Mouse (Mus musculus) brown adipose tissue, adult 24 weeks (tissue): ENCODE results near the gene Olfr495. TPM values are rescaled to one million over a fixed set of nuclear protein-coding genes. Genes with fewer than 3 reads are reported as not detected.

Experiments used
- H3K27ac ChIP-seq: fragments of 200-500 bp; replicated peaks from 2 replicates; pipeline ENCODE4 v1.5.1; 2012; ENCODE audit warnings: low read depth, mild to moderate bottlenecking, low read length
- H3K4me1 ChIP-seq: fragments of 200-500 bp; 2 replicates; pipeline ENCODE4 v1.6.1; 2012; ENCODE audit warnings: low read length, mixed read lengths; ENCODE audit not compliant: control insufficient read depth, insufficient read depth, insufficient read length
- H3K4me3 ChIP-seq: fragments of 200-500 bp; 2 replicates; pipeline ENCODE4 v1.5.1; 2012; ENCODE audit warnings: low read depth, mild to moderate bottlenecking, low read length, moderate library complexity; ENCODE audit not compliant: insufficient read depth
- polyA plus RNA-seq: library from polyadenylated mRNA; stranded (reverse); fragments of >200 nt; gene quantifications from 2 replicates; pipeline ENCODE4 v1.2.4, GENCODE M21; 2012; ENCODE audit not compliant: missing spikeins, insufficient read depth, insufficient read length

Gene Olfr495
- not detected in 2 replicates for polyA plus RNA-seq

- H3K27ac ChIP-seq: no peak within 1 kb of the TSS
- H3K4me1 ChIP-seq: no peaks in the 10 kb centered on the region
- H3K4me3 ChIP-seq: no peak within 1 kb of the TSS
Measured at GRCm38 (mm10) chr7:108392867-108393266, at the start of gene Olfr495. TSS of gene Olfr495 (plus strand) at chr7:108393167.

GRCm38 (mm10) chr7:108346879-108347278, 46.1 kb upstream of the Olfr495 start, which contains the start of gene Olfr493:
TSS of gene Olfr493 (minus strand) at chr7:108346979.
- Histone ChIP-seq H3K27ac (no peak within 1 kb of the TSS), H3K4me3 (no peak within 1 kb of the TSS), H3K4me1 (no peaks in the 10 kb centered on the region)

GRCm38 (mm10) chr7:108365035-108365434, 27.9 kb upstream of the Olfr495 start, which contains the start of gene Olfr494:
TSS of gene Olfr494 (plus strand) at chr7:108365335.
- Histone ChIP-seq H3K4me3 (no peak within 1 kb of the TSS), H3K4me1 (no peaks in the 10 kb centered on the region), H3K27ac (no peak within 1 kb of the TSS)

GRCm38 (mm10) chr7:108420121-108420520, 27.2 kb downstream of the Olfr495 start, which contains the start of gene Olfr497:
TSS of gene Olfr497 (plus strand) at chr7:108420421.
- no peaks in the 10 kb centered on the region for H3K4me1 ChIP-seq
- H3K4me3 ChIP-seq: no peak within 1 kb of the TSS

More at GRCm38 (mm10) chr7:108420121-108420520, 27.2 kb downstream of the Olfr495 start, which contains the start of gene Olfr497:
- H3K27ac ChIP-seq: no peak within 1 kb of the TSS

Other genes with a start within 250 kb of the Olfr495 start
- gene Olfr485, start 233.3 kb upstream of the Olfr495 start, polyA plus RNA-seq: not detected in 2 replicates
- gene Olfr486, start 220.4 kb upstream of the Olfr495 start, polyA plus RNA-seq: not detected in 2 replicates
- gene Olfr487, start 178.5 kb upstream of the Olfr495 start, polyA plus RNA-seq: not detected in 2 replicates
- not detected in 2 replicates for gene Olfr488, start 134.8 kb upstream of the Olfr495 start, polyA plus RNA-seq
- not detected in 2 replicates for gene Olfr490, start 104.2 kb upstream of the Olfr495 start, polyA plus RNA-seq
- gene Olfr491, start 79.7 kb upstream of the Olfr495 start, polyA plus RNA-seq: not detected in 2 replicates
- not detected in 2 replicates for gene Olfr492, start 69.5 kb upstream of the Olfr495 start, polyA plus RNA-seq
- not detected in 2 replicates for gene Olfr493, start 46.2 kb upstream of the Olfr495 start, polyA plus RNA-seq
- not detected in 2 replicates for gene Olfr494, start 27.8 kb upstream of the Olfr495 start, polyA plus RNA-seq
- gene Olfr497, start 27.3 kb downstream of the Olfr495 start, polyA plus RNA-seq: not detected in 2 replicates
- gene Olfr498, start 72.2 kb downstream of the Olfr495 start, polyA plus RNA-seq: not detected in 2 replicates
- not detected in 2 replicates for gene Olfr502, start 131.9 kb downstream of the Olfr495 start, polyA plus RNA-seq
- gene Olfr503, start 151.4 kb downstream of the Olfr495 start, polyA plus RNA-seq: not detected in 2 replicates
- not detected in 2 replicates for gene Olfr504, start 172.6 kb downstream of the Olfr495 start, polyA plus RNA-seq
- not detected in 2 replicates for gene Olfr506, start 217.6 kb downstream of the Olfr495 start, polyA plus RNA-seq
- gene Olfr507, start 228.6 kb downstream of the Olfr495 start, polyA plus RNA-seq: not detected in 2 replicates
- not detected in 2 replicates for gene Olfr508, start 236.8 kb downstream of the Olfr495 start, polyA plus RNA-seq